Mouse (Mus musculus) MEL (cell line): ENCODE results near the gene Clip3. TPM values are rescaled to one million over a fixed set of nuclear protein-coding genes. Genes with fewer than 3 reads are reported as not detected.

Source experiments
- DNase-seq: peaks from one replicate; pipeline ENCODE4 v3.0.0; 2011; ENCODE audit warnings: low read depth, low spot score
- H3K27ac ChIP-seq: 2 replicates; pipeline ENCODE4 v1.5.1; 2012; ENCODE audit warnings: low read depth, mild to moderate bottlenecking, control low read depth, low read length, moderate library complexity; ENCODE audit not compliant: control insufficient read depth
- H3K27me3 ChIP-seq, 2 experiments: fragments of 150-350 bp in 1 of 2; sonication (generic) in 1 of 2; 2 replicates each; pipeline ENCODE4 v1.6.1; 2012; ENCODE audit warnings: low read length in 2 of 2, mild to moderate bottlenecking in 2 of 2, improper control_type of control experiment in 1 of 2, moderate library complexity in 1 of 2; ENCODE audit not compliant: insufficient read depth in 2 of 2, control insufficient read depth in 1 of 2
- H3K36me3 ChIP-seq, 2 experiments: 2 replicates each; pipeline ENCODE4 v1.6.1; 2012 to 2014; ENCODE audit warnings: low read length in 2 of 2, improper control_type of control experiment in 1 of 2, inconsistent platforms in 1 of 2, mild to moderate bottlenecking in 1 of 2; ENCODE audit not compliant: insufficient read depth in 2 of 2, control insufficient read depth in 1 of 2
- H3K4me1 ChIP-seq, 2 experiments: fragments of 150-350 bp in 1 of 2; sonication (generic) in 1 of 2; 2 replicates each; pipeline ENCODE4 v1.6.1; 2012; ENCODE audit warnings: low read length in 2 of 2, improper control_type of control experiment in 1 of 2, mild to moderate bottlenecking in 1 of 2; ENCODE audit not compliant: insufficient read depth in 2 of 2, control insufficient read depth in 1 of 2
- H3K4me3 ChIP-seq, 2 experiments: fragments of 150-350 bp in 1 of 2; sonication (generic) in 1 of 2; 2 replicates each; pipeline ENCODE4 v1.5.1; 2012; ENCODE audit warnings: low read depth in 2 of 2, low read length in 2 of 2, mild to moderate bottlenecking in 2 of 2, moderate library complexity in 2 of 2, control low read depth in 1 of 2, improper control_type of control experiment in 1 of 2; ENCODE audit not compliant: control insufficient read depth in 1 of 2, insufficient read depth in 1 of 2
- H3K79me2 ChIP-seq: 2 replicates; pipeline ENCODE4 v1.6.1; 2012; ENCODE audit warnings: mild to moderate bottlenecking, low read length, moderate library complexity; ENCODE audit not compliant: control insufficient read depth, poor library complexity, insufficient read depth
- H3K9ac ChIP-seq: 2 replicates; pipeline ENCODE4 v1.6.1; 2012; ENCODE audit warnings: low read depth, mild to moderate bottlenecking, control low read depth, low read length, moderate library complexity; ENCODE audit not compliant: control insufficient read depth, poor library complexity, severe bottlenecking
- H3K9me3 ChIP-seq: fragments of 150-350 bp; sonication (generic); replicated peaks from 2 replicates; pipeline ENCODE4 v1.6.1; 2012; ENCODE audit warnings: mild to moderate bottlenecking, low read length, improper control_type of control experiment, moderate library complexity; ENCODE audit not compliant: insufficient read depth
- BHLHE40 ChIP-seq: IDR thresholded peaks from 2 replicates; pipeline ENCODE4 v1.6.1; 2012; ENCODE audit warnings: low read depth, mild to moderate bottlenecking, inconsistent platforms, low read length, improper control_type of control experiment, borderline replicate concordance
- GABPA ChIP-seq: IDR thresholded peaks from 2 replicates; pipeline ENCODE4 v1.6.1; 2012; ENCODE audit warnings: low read depth, mild to moderate bottlenecking, inconsistent platforms, low read length, improper control_type of control experiment, moderate library complexity
- HCFC1 ChIP-seq: IDR thresholded peaks from 2 replicates; pipeline ENCODE4 v1.6.1; 2012; ENCODE audit warnings: low read depth, mild to moderate bottlenecking, inconsistent platforms, low read length, improper control_type of control experiment, moderate library complexity
- KAT2A ChIP-seq: conservative IDR thresholded peaks from 2 replicates; pipeline ENCODE4 v1.6.1; 2012; ENCODE audit warnings: low read depth, low read length, improper control_type of control experiment, inconsistent platforms
- MAX ChIP-seq: IDR thresholded peaks from 2 replicates; pipeline ENCODE4 v1.6.1; 2011; ENCODE audit warnings: low read length, improper control_type of control experiment
- MEF2A ChIP-seq: IDR thresholded peaks from 2 replicates; pipeline ENCODE4 v1.6.1; 2014; ENCODE audit warnings: low read depth, mild to moderate bottlenecking, inconsistent platforms, low read length, improper control_type of control experiment; ENCODE audit not compliant: poor library complexity, insufficient replicate concordance, severe bottlenecking; ENCODE audit errors: extremely low read depth
- MYC ChIP-seq: IDR thresholded peaks from 2 replicates; pipeline ENCODE4 v1.6.1; 2011; ENCODE audit warnings: low read depth, mild to moderate bottlenecking, low read length, improper control_type of control experiment, moderate library complexity
- NELFE ChIP-seq: IDR thresholded peaks from 2 replicates; pipeline ENCODE4 v1.6.1; 2011; ENCODE audit warnings: low read depth, low read length, improper control_type of control experiment
- RCOR1 ChIP-seq: IDR thresholded peaks from 2 replicates; pipeline ENCODE4 v1.6.1; 2012; ENCODE audit warnings: low read depth, mild to moderate bottlenecking, inconsistent platforms, low read length, improper control_type of control experiment
- UBTF ChIP-seq: IDR thresholded peaks from 2 replicates; pipeline ENCODE4 v1.6.1; 2012; ENCODE audit warnings: low read depth, mild to moderate bottlenecking, inconsistent platforms, low read length, improper control_type of control experiment, moderate library complexity, borderline replicate concordance; ENCODE audit not compliant: insufficient read depth
- USF1 ChIP-seq: IDR thresholded peaks from 2 replicates; pipeline ENCODE4 v1.6.1; 2014; ENCODE audit warnings: low read depth, mild to moderate bottlenecking, inconsistent platforms, low read length, improper control_type of control experiment, moderate library complexity
- ZMIZ1 ChIP-seq: IDR thresholded peaks from 2 replicates; pipeline ENCODE4 v1.6.1; 2012; ENCODE audit warnings: low read depth, mild to moderate bottlenecking, inconsistent platforms, low read length, improper control_type of control experiment, moderate library complexity
- ZNF384 ChIP-seq: IDR thresholded peaks from 2 replicates; pipeline ENCODE4 v1.6.1; 2012; ENCODE audit warnings: low read depth, mild to moderate bottlenecking, inconsistent platforms, low read length, improper control_type of control experiment
- polyA plus RNA-seq, 2 experiments: library from polyadenylated mRNA; stranded (reverse) in 1 of 2; unstranded in 1 of 2; fragments of >175 nt in 1 of 2; fragments of >200 nt in 1 of 2; gene quantifications; 2 replicates each; pipeline versions ENCODE4 v1.2.1 to v1.2.4; 2012; ENCODE audit warnings: low replicate concordance in 2 of 2, low read depth in 1 of 2; ENCODE audit not compliant: insufficient read length in 2 of 2, insufficient read depth in 1 of 2, missing spikeins in 1 of 2
- total RNA-seq: library from RNA; depleted of rRNA; stranded (reverse); fragments of 300-350 nt; gene quantifications from 2 replicates; pipeline ENCODE4 v1.2.3, GENCODE M21; 2012

Clip3 gene
- total and polyA plus RNA-seq, 3 experiments = 0.19 TPM; not detected in 2

GRCm38 (mm10) chr7:30315559-30316529 lies 24.3 kb downstream of the Clip3 start:
- H3K27ac ChIP-seq = no peak overlapping the region
- H3K9me3 ChIP-seq = no peaks in the 10 kb centered on the region
- H3K9ac ChIP-seq = no peak overlapping the region
- H3K27me3 ChIP-seq = no peaks in the 10 kb centered on the region
- H3K79me2 ChIP-seq = 0 out of 2 replicates have a peak, but pooled peaks cover 1% of the 10 kb centered on the region
- H3K36me3 ChIP-seq = peaks cover 0 to under 1% of the 10 kb centered on the region in 2 experiments; a peak in 2 of 4 replicates
- H3K4me3 ChIP-seq = no peak overlapping the region
- TF ChIP-seq MYC (no peak), RCOR1 (no peak), MEF2A (no peak), KAT2A (no peak), ZMIZ1 (no peak), MAX (no peak), GABPA (no peak), NELFE (no peak), UBTF (no peak), ZNF384 (no peak), HCFC1 (no peak)
- TF ChIP-seq, all 39 proteins: peak for 0
- H3K4me1 ChIP-seq = peaks cover 0 to 4% of the 10 kb centered on the region in 2 experiments; a peak in 1 of 4 replicates
- DNase-seq = no peak

GRCm38 (mm10) chr7:30318142-30318541 lies 26.6 kb downstream of the Clip3 start:
- Histone ChIP-seq H3K27ac (no peak overlapping the region), H3K4me3 (no peak overlapping the region), H3K9ac (no peak overlapping the region), H3K79me2 (peaks cover 7% of the 10 kb centered on the region; the same call in 1 of the 2 replicates), H3K9me3 (no peaks in the 10 kb centered on the region), H3K4me1 (peaks cover 0 to 7% of the 10 kb centered on the region in 2 experiments; a peak in 2 of 4 replicates), H3K36me3 (peaks cover 0 to 6% of the 10 kb centered on the region in 2 experiments; a peak in 2 of 4 replicates), H3K27me3 (no peaks in the 10 kb centered on the region)
- TF ChIP-seq BHLHE40 (no peak), USF1 (0 out of 2 replicates have a peak, but pooled peaks have one; percentile 19)
- no peak for DNase-seq
